Mouse (Mus musculus): ENCODE results near the gene Chchd1.

Chchd1 gene

GRCm38 (mm10) chr14:20702741-20703381 lies at the start of gene Chchd1:
Gene Chchd1 (plus strand): TSS chr14:20703006.
- DNase-seq (ENCODE audit: low read depth, low spot score) = peak; percentile 75

- DNase-seq (ENCODE audit: low read depth, low spot score) = peak; percentile 43
Observed at GRCm38 (mm10) chr14:20654690-20655421, 48.0 kb upstream of the Chchd1 start.

GRCm38 (mm10) chr14:20655731-20656130 lies 47.1 kb upstream of the Chchd1 start:
- DNase-seq (ENCODE audit: low read depth, low spot score) = no peak

GRCm38 (mm10) chr14:20656361-20656760 lies 46.4 kb upstream of the Chchd1 start, which contains the start of gene Myoz1:
Gene Myoz1 (minus strand): TSS chr14:20656540.
- DNase-seq (ENCODE audit: low read depth, low spot score) = no peak

- peak; percentile 75 for DNase-seq (ENCODE audit: low read depth, low spot score)
Observed at GRCm38 (mm10) chr14:20658326-20658725, 44.5 kb upstream of the Chchd1 start.

GRCm38 (mm10) chr14:20658902-20659301 lies 43.9 kb upstream of the Chchd1 start:
- DNase-seq (ENCODE audit: low read depth, low spot score) = no peak

GRCm38 (mm10) chr14:20659687-20660086 lies 43.1 kb upstream of the Chchd1 start:
- DNase-seq (ENCODE audit: low read depth, low spot score) = no peak

GRCm38 (mm10) chr14:20660827-20661660 lies 41.8 kb upstream of the Chchd1 start:
- DNase-seq (ENCODE audit: low read depth, low spot score) = peak; percentile 96

- no peak for DNase-seq (ENCODE audit: low read depth, low spot score)
Observed at GRCm38 (mm10) chr14:20661661-20662331, 41.0 kb upstream of the Chchd1 start.

GRCm38 (mm10) chr14:20662740-20663139 lies 40.1 kb upstream of the Chchd1 start:
- no peak for DNase-seq (ENCODE audit: low read depth, low spot score)

- no peak for DNase-seq (ENCODE audit: low read depth, low spot score)
Observed at GRCm38 (mm10) chr14:20663601-20664000, 39.2 kb upstream of the Chchd1 start.

- no peak for DNase-seq (ENCODE audit: low read depth, low spot score)
Observed at GRCm38 (mm10) chr14:20664436-20664835, 38.4 kb upstream of the Chchd1 start.

- no peak for DNase-seq (ENCODE audit: low read depth, low spot score)
Observed at GRCm38 (mm10) chr14:20667469-20667868, 35.3 kb upstream of the Chchd1 start.

GRCm38 (mm10) chr14:20668154-20668810 lies 34.5 kb upstream of the Chchd1 start, which contains the start of gene Synpo2l:
Gene Synpo2l (minus strand): TSS chr14:20668354.
- DNase-seq (ENCODE audit: low read depth, low spot score) = no peak

GRCm38 (mm10) chr14:20672990-20673389 lies 29.8 kb upstream of the Chchd1 start:
- DNase-seq (ENCODE audit: low read depth, low spot score) = peak; percentile 69

- DNase-seq (ENCODE audit: low read depth, low spot score) = no peak
Observed at GRCm38 (mm10) chr14:20673735-20674063, 29.1 kb upstream of the Chchd1 start.

GRCm38 (mm10) chr14:20674064-20674833 lies 28.6 kb upstream of the Chchd1 start, which contains the start of gene Sec24c:
Gene Sec24c (plus strand): TSS chr14:20674308.
- DNase-seq (ENCODE audit: low read depth, low spot score) = peak; percentile 96

GRCm38 (mm10) chr14:20677906-20678305 lies 24.9 kb upstream of the Chchd1 start:
- DNase-seq (ENCODE audit: low read depth, low spot score) = no peak

- no peak for DNase-seq (ENCODE audit: low read depth, low spot score)
Observed at GRCm38 (mm10) chr14:20681742-20682141, 21.1 kb upstream of the Chchd1 start.

- no peak for DNase-seq (ENCODE audit: low read depth, low spot score)
Observed at GRCm38 (mm10) chr14:20682498-20682897, 20.3 kb upstream of the Chchd1 start.

Measured in 3T3-L1 (cell line).